Mouse (Mus musculus) adipocyte (in vitro differentiated cells): ENCODE results near the gene Ccnt1.
A peak's percentile ranks its signal among the peaks of the same experiment; 100 is the strongest.

ENCODE experiments used
- DNase-seq: peaks from one replicate; pipeline ENCODE4 v3.0.0-alpha.2; 2016; ENCODE audit warnings: low spot score

The Ccnt1 gene

DNA sequence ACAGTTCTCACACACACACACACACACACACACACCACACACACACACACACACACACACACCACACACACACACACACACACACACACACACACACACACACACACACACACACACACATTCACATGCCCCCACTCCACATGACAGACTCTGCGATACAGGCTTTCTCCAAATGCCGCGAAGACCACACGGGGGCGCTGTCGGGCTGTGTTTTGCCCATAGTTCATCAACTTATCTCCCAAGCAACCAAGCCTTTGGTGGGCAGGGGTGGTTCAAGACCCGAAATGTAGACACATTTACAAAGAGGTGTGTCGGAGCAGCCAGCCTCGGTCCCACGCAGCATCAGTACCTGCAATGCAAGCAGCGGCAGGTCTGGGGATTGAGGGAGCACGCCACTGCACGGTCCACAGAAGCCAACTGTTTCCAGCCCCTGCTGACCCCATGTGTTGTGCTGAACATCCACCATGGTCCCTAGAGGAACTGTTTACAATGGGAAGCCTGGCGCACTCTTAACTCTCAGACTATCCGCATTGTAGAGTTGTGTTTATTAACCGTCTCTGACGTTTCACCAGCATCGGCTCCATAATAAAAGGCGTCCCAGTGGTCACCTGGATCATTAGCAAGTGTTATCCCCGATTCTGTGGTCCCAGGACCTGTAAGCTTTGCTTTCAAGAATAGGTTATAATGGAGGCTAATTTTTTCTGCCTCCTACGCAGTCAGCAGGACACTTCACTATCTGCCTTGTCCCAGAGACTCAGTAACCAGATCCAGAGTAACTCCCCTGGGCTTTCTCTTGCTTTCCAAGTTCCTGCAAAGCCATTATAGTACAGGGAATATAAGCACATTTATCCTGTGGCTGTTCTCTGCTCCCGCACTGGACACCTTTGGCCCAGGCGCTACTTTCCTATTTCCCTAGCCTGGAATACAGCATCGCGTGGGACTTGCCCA is 60.0 kb downstream of the Ccnt1 start:
- DNase-seq: peak; percentile 86

DNA sequence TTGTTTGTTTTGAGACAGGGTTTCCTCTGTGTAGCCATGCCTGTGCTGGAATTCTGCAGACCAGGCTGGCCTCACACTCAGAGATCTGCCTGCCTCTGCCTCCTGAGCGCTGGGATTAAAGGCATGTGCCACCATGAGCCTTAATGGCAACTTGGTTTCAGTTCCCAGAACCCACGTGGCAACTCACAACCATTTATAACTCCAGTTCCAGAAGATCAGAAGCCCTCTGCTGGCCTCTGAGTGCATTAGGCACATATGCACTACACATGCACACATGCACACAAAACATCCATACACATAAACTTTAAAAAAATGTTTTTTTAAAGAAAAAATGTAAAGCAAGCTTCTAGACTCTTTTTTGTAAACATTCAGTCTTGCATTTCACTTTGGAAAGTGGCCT is 61.3 kb downstream of the Ccnt1 start:
- DNase-seq: no peak

DNA sequence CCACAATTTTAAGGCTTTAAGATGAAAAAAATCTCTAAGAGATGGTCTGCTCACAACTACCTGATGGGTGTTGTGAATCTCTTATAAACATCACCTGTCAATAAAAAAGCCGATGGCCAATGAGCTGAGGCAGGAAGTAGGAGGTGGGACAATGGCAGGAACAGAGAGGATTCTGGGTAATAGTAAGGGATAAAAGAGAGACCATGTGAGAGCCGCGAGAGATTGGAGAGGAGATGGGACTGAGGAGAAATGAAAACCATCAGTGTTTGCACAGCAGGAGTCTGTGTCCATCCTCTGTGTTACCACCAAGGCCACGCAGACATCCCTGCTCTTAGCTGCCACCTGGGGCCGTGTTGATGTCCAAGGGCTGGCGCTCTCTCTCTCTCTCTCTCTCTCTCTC is 63.4 kb downstream of the Ccnt1 start:
- DNase-seq: no peak

DNA sequence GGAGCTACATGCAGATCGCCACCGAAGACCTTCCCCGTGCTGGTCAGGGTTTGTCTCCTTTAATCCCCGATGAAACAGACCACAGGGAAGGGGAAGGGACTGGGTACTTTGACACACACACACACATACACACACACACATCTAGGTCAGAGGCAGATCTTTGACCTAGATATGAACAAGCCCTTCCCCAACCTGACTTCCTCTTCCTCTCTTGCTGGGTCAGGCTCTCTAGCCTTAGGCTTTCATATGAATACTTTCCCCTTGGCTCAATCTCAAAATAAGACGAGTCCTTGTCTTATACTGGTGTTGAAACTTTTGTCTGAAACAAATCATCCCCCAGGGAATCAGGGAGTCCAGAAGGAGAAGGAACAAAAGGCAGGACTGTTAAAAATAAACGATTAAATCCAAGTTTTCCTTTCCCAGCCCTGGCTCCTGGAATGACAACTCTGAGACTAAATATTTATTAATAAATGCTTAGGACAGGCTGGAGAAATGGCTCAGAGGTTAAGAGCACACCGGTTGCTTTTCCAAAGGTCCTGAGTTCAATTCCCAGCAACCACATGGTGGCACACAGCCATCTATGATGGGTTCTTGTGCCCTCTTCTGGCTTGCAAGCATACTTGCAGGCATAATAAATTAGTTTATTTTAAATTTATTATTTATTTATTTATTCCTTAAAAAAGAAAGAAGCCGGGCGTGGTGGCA is 64.3 kb downstream of the Ccnt1 start:
- peak; percentile 86 for DNase-seq

DNA sequence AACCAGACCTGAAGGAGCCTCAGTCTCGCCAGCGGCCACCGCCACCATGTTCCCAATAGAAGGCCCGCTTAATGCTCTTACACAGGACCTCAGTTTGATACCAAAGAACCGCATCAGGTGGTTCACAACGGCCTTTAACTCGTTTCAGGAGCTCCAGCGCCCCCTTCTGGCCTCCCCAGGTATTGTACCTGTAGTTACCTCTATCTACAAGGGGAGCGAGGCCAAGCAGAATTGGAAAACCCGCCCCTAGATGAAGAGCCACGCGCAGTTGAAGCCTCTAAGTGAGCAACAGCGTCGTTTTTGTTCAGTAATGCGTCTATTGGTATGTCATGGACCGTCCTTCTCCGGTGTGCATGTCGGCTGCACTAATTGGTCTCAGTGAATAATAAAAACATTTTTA is 66.2 kb downstream of the Ccnt1 start:
- peak; percentile 53 for DNase-seq

DNA sequence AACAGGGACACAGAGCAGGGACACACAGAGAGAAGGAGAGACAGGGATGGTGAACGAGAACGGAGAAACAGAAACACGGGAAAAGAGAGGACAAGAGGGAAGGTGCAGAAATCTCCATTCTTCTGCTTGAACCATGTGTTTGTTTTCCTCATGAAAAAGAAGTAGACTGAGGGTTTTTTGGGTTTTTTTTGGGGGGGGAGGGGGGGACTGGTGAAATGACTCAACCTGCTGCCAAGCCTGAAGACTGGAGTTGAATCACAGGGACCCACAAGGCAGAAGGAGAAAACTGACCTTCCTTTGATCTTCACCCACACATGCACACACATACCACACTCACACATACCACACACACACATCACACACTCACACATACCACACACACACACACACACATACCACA is 67.4 kb downstream of the Ccnt1 start:
- DNase-seq: no peak

DNA sequence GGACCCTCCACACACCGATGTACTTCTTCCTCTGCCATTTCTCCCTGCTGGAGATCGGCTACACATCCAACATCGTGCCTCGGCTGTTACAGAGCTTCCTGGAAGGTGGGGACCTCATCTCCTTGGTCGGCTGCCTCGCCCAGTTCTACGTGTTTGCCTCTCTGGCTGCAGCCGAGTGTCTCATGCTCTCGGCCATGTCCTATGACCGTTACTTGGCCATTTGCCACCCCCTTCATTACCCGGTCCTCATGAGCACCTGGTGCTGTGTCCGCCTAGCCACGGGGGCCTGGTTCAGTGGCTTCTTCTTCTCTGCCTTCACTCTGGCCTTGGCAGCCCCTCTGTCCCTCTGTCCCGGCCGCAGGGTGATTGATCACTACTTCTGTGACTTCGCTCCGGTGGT is 73.1 kb downstream of the Ccnt1 start:
- no peak for DNase-seq

DNA sequence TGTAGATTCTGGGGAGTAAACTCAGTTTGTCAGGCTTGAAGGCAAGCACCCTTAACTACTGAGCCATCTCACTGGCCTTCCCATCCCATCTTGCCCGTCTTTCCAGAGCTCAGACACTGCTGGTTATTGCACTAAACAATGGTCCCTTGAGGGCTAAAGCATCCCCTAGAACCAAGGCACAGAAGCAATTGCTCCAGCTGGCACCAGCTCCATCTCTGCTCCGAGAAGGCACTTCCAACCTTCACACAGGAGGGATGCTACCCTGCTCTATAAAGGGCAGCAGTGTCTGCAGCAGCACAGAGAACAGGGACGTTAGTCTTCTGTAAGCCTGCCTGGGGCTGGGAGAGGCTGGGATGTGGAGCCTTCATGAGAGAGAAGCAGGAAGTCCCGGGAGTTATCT is 78.6 kb downstream of the Ccnt1 start, which contains the start of gene Olfr279:
TSS of gene Olfr279 (plus strand) at position 301 of the 400 bp plus-strand sequence.
- no peak for DNase-seq

DNA sequence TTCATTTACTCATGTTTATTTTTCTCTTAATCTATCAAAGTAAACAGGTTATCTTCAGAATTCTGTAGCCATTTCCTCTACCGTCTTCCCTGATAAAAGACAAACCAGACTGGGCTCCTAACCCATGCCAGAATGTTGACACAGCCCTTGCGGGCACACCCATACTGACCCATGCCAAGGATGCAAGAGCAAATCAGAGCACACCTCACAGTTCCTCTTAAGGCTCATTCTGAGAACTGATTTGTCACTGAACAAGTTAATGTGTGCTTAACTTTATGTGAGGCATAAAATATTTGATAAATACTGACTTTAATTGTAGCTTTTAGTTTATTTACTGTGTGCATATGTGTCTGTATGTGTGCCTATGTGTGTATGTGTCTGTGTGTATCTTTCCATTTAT is 79.4 kb downstream of the Ccnt1 start:
- DNase-seq: no peak
